Comparison of ENCODE assay signal across 30 mouse cellular contexts in the genomic region with DNA sequence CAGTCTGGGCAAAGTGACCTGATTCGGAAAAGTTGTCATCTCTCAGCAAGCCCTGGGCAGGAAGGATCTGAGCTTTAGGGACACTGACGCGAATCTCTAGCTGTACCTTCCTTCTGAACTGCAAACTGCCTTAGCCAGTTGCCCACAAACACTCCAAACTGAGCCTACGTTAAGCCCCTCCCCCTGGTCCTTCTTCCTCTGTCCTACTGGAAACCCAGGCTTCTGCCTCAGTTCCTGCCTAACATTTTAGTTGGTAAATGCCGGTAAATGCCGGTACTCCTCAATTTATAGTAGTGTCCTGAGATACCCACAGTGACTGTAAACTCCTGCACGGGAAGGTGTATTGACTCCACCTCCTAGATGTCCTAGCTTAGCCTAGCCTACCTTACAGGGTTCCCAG. TPM values are rescaled to one million over a fixed set of nuclear protein-coding genes. Genes with fewer than 3 reads are reported as not detected.
DNase-seq lines count a peak whose midpoint lies in the region; ATAC-seq and TF ChIP-seq lines count a peak whose summit lies in the region.
"Had no signal": no experiment of that assay in that cellular context is flagged by ENCODE, and none has a peak within 500 bp of the region (broad histone marks: within the 10 kb centered on the region; RNA-seq: fewer than 3 reads in every experiment).

No protein-coding gene starts in this region.

- H3K9ac ChIP-seq in ES-Bruce4 (ENCODE audit: low read depth, poor library complexity, severe bottlenecking), result peak overlapping the region; percentile 32
- H3K9ac ChIP-seq in MEL (ENCODE audit: control insufficient read depth, low read depth, low read length, poor library complexity, severe bottlenecking), result peak overlapping the region; percentile 52
- H3K9ac ChIP-seq in stomach, postnatal 0 days (ENCODE audit: low read length), result no peak overlapping the region
- H3K9ac ChIP-seq in forebrain, embryonic 16.5 days (replicated peaks; ENCODE audit: low read depth, low read length), result no peak overlapping the region
- H3K9ac ChIP-seq: forebrain, embryonic 13.5 days; forebrain, postnatal 0 days; heart, embryonic 12.5 days; heart, embryonic 15.5 days; hindbrain, embryonic 13.5 days; intestine, embryonic 15.5 days had no signal

- H3K27me3 ChIP-seq in ES-Bruce4 (ENCODE audit: control insufficient read depth, insufficient read depth, low read length, poor library complexity, severe bottlenecking), result no peaks in the 10 kb centered on the region
- peaks cover 8 to 15% of the 10 kb centered on the region in 2 experiments for H3K27me3 ChIP-seq in MEL (ENCODE audit: control insufficient read depth in 1 of 2, insufficient read depth in 2 of 2, low read length in 2 of 2)
- H3K27me3 ChIP-seq in stomach, postnatal 0 days (ENCODE audit: control insufficient read depth, insufficient read depth, low read length), result no peaks in the 10 kb centered on the region; the same call in 1 of the 2 replicates
- no peaks in the 10 kb centered on the region for H3K27me3 ChIP-seq in forebrain, embryonic 16.5 days (replicated peaks; ENCODE audit: control insufficient read depth, insufficient read depth, low read length)
- H3K27me3 ChIP-seq: CH12.LX had no signal

- TF ChIP-seq CTCF in ES-Bruce4 (IDR thresholded peaks at IDR 0.05; ENCODE audit: low read depth, low read length) (no peak), MEL (IDR thresholded peaks at IDR 0.05 in 2 of 3, conservative IDR thresholded peaks at IDR 0.05 in 1 of 3; ENCODE audit: control insufficient read depth in 1 of 3, insufficient read depth in 1 of 3, low read depth in 2 of 3, low read length in 3 of 3, poor library complexity in 1 of 3, severe bottlenecking in 1 of 3) (no peak)
- no peak for TF ChIP-seq CTCF in stomach, postnatal 0 days (IDR thresholded peaks at IDR 0.05; ENCODE audit: low read depth)

- no peak for TF ChIP-seq RAD21 in MEL (IDR thresholded peaks at IDR 0.05; ENCODE audit: low read depth, low read length)

- H3K9me3 ChIP-seq in ES-Bruce4 (replicated peaks; ENCODE audit: control insufficient read depth, insufficient read depth, low read length, poor library complexity, severe bottlenecking) (no peaks in the 10 kb centered on the region), MEL (replicated peaks; ENCODE audit: insufficient read depth, low read length) (no peaks in the 10 kb centered on the region)
- no peaks in the 10 kb centered on the region for H3K9me3 ChIP-seq in stomach, postnatal 0 days (ENCODE audit: control insufficient read depth, low read length)
- H3K9me3 ChIP-seq in forebrain, embryonic 16.5 days (ENCODE audit: control insufficient read depth, low read length), result no peaks in the 10 kb centered on the region
- H3K9me3 ChIP-seq: forebrain, embryonic 10.5 days; forebrain, embryonic 13.5 days; heart, embryonic 12.5 days; heart, embryonic 15.5 days; hindbrain, embryonic 10.5 days; hindbrain, embryonic 13.5 days; intestine, embryonic 15.5 days had no signal

- H3K4me2 ChIP-seq in stomach, postnatal 0 days (replicated peaks; ENCODE audit: low read depth), result no peak overlapping the region
- no peak overlapping the region for H3K4me2 ChIP-seq in forebrain, embryonic 16.5 days (ENCODE audit: low read length)
- H3K4me2 ChIP-seq: forebrain, embryonic 13.5 days; heart, embryonic 12.5 days; heart, embryonic 15.5 days; hindbrain, embryonic 13.5 days; intestine, embryonic 15.5 days had no signal

- H3K27ac ChIP-seq in ES-Bruce4 (ENCODE audit: insufficient read depth, low read length) (no peak overlapping the region), MEL (ENCODE audit: control insufficient read depth, low read depth, low read length) (no peak overlapping the region)
- H3K27ac ChIP-seq in stomach, postnatal 0 days (replicated peaks), result no peak overlapping the region
- no peak overlapping the region for H3K27ac ChIP-seq in forebrain, embryonic 16.5 days (ENCODE audit: low read length)
- H3K27ac ChIP-seq: forebrain, embryonic 10.5 days; forebrain, embryonic 13.5 days; gastrocnemius, adult 2 months; heart, embryonic 15.5 days; hindbrain, embryonic 10.5 days; hindbrain, embryonic 13.5 days; intestine, embryonic 15.5 days had no signal

- TF ChIP-seq EP300 in ES-Bruce4 (IDR thresholded peaks at IDR 0.05; ENCODE audit: insufficient read depth, low read depth, low read length) (no peak), MEL (IDR thresholded peaks at IDR 0.05; ENCODE audit: low read depth in 1 of 2, low read length in 2 of 2) (no peak)
- no peak for TF ChIP-seq EP300 in stomach, postnatal 0 days (optimal IDR thresholded peaks at IDR 0.05)

- no peaks in the 10 kb centered on the region for H3K36me3 ChIP-seq in ES-Bruce4 (ENCODE audit: control insufficient read depth, insufficient read depth, low read length, poor library complexity, severe bottlenecking)
- no peaks in the 10 kb centered on the region for H3K36me3 ChIP-seq in MEL (ENCODE audit: control insufficient read depth in 1 of 2, insufficient read depth in 2 of 2, low read length in 2 of 2)
- H3K36me3 ChIP-seq in stomach, postnatal 0 days (ENCODE audit: control insufficient read depth, insufficient read depth, low read length), result no peaks in the 10 kb centered on the region
- peaks cover 38% of the 10 kb centered on the region for H3K36me3 ChIP-seq in forebrain, embryonic 16.5 days (ENCODE audit: control insufficient read depth, insufficient read depth)
- H3K36me3 ChIP-seq: heart, embryonic 12.5 days; heart, embryonic 15.5 days; intestine, embryonic 15.5 days had no signal

- peak overlapping the region; percentile 84 for H3K4me3 ChIP-seq in ES-Bruce4 (ENCODE audit: low read depth, low read length)
- H3K4me3 ChIP-seq in MEL (ENCODE audit: control insufficient read depth in 1 of 2, insufficient read depth in 1 of 2, low read depth in 2 of 2, low read length in 2 of 2), result peak overlapping the region; percentile 13 to 59; a peak in 3 of 4 replicates
- no peak overlapping the region for H3K4me3 ChIP-seq in stomach, postnatal 0 days (ENCODE audit: low read depth, low read length)
- no peak overlapping the region for H3K4me3 ChIP-seq in forebrain, embryonic 16.5 days (replicated peaks; ENCODE audit: low read length)
- H3K4me3 ChIP-seq: forebrain, embryonic 10.5 days; forebrain, embryonic 13.5 days; gastrocnemius, adult 2 months; heart, embryonic 12.5 days; heart, embryonic 15.5 days; hindbrain, embryonic 10.5 days; hindbrain, embryonic 13.5 days; intestine, embryonic 15.5 days had no signal

- no peaks in the 10 kb centered on the region for H3K79me2 ChIP-seq in MEL (ENCODE audit: control insufficient read depth, insufficient read depth, low read length, poor library complexity)

- ATAC-seq in stomach, postnatal 0 days (ENCODE audit: low FRiP score, low TSS enrichment), result no peak
- no peak for ATAC-seq in forebrain, embryonic 16.5 days
- ATAC-seq: forebrain, embryonic 13.5 days; forebrain, postnatal 0 days; hindbrain, embryonic 16.5 days; intestine, embryonic 15.5 days had no signal

- TF ChIP-seq POLR2A in ES-Bruce4 (IDR thresholded peaks at IDR 0.05; ENCODE audit: insufficient read depth, low read length), result peak; percentile 29
- peak in 1 of 2 experiments; percentile 47; a peak in 1 of 4 replicates for TF ChIP-seq POLR2A in MEL (IDR thresholded peaks at IDR 0.05; ENCODE audit: control insufficient read depth in 1 of 2, insufficient read depth in 1 of 2, low read depth in 1 of 2, low read length in 2 of 2, poor library complexity in 1 of 2)

- DNase-seq in cerebellum, adult 9-11 months, result peak; percentile 4
- DNase-seq in cerebellum, adult 11 months, result no peak
- DNase-seq in MEL (ENCODE audit: low read depth, low spot score), result peak; percentile 61
- no peak for DNase-seq in stomach, postnatal 0 days (ENCODE audit: low spot score)
- no peak for DNase-seq in urinary bladder, postnatal 4 days (ENCODE audit: low spot score in 2 of 2)
- DNase-seq: adrenal gland, adult 2 months; adrenal gland, postnatal 14 days; B cell, adult 2 months; cerebellum, adult 8-10 months; cerebellum, postnatal 14 days; forebrain, postnatal 0 days; gastrocnemius, adult 2 months; gastrocnemius, postnatal 14 days; heart, adult 18-20 months; heart, postnatal 10 days; heart, postnatal 36 days; kidney, adult 11 months had no signal

- H3K4me1 ChIP-seq in ES-Bruce4 (ENCODE audit: control insufficient read depth, insufficient read depth, low read length) (no peaks in the 10 kb centered on the region), MEL (ENCODE audit: control insufficient read depth in 1 of 2, insufficient read depth in 2 of 2, low read length in 2 of 2) (0 out of 4 replicates have a peak, but pooled peaks cover 0 to 3% of the 10 kb centered on the region in 2 experiments)
- no peaks in the 10 kb centered on the region for H3K4me1 ChIP-seq in stomach, postnatal 0 days (replicated peaks; ENCODE audit: control insufficient read depth, insufficient read depth)
- H3K4me1 ChIP-seq in forebrain, embryonic 16.5 days (replicated peaks; ENCODE audit: control insufficient read depth, insufficient read depth, low read length), result 0 out of 2 replicates have a peak, but pooled peaks cover 2% of the 10 kb centered on the region
- H3K4me1 ChIP-seq: heart, embryonic 12.5 days; heart, embryonic 15.5 days; hindbrain, embryonic 13.5 days; intestine, embryonic 15.5 days had no signal

- WGBS in stomach, postnatal 0 days, result 55% methylated on average over 7 of the region's 7 CpGs
- WGBS in forebrain, embryonic 16.5 days, result 64% methylated on average over 7 of the region's 7 CpGs

RNA-seq across cellular contexts. Expression of gene Sarm1, which starts 13.9 kb away (rescaled TPM):
- 2.0 and 3.1 TPM in 2 replicates for polyA plus RNA-seq in ES-Bruce4 (2011; ENCODE audit: insufficient read depth, insufficient read length, low read depth, missing spikeins)
- total RNA-seq in MEL (2012; rRNA removed), result 0.73 and 1.1 TPM in 2 replicates
- polyA plus RNA-seq in MEL (2012; ENCODE audit: insufficient read depth in 1 of 2, insufficient read length in 2 of 2, low read depth in 1 of 2, low replicate concordance in 2 of 2, missing spikeins in 1 of 2), result 1 to 10 TPM in 1 of 2 experiments, not detected in 1; 4.3 TPM
- 0.89 and 1.1 TPM in 2 replicates for polyA plus RNA-seq in stomach, postnatal 0 days (2015; fragmentation: Nextera tagmentation; extraction: Ambion mirVana)
- polyA plus RNA-seq in forebrain, embryonic 16.5 days (2015; fragmentation: Nextera tagmentation; extraction: Ambion mirVana), result 51.6 and 56.6 TPM in 2 replicates

RNA-seq across cellular contexts. Expression of gene Vtn, which starts 15.3 kb away (rescaled TPM):
- polyA plus RNA-seq in ES-Bruce4 (2011; ENCODE audit: insufficient read depth, insufficient read length, low read depth, missing spikeins) (not detected in 2 replicates), MEL (2012; ENCODE audit: insufficient read depth in 1 of 2, insufficient read length in 2 of 2, low read depth in 1 of 2, low replicate concordance in 2 of 2, missing spikeins in 1 of 2) (under 1 TPM in 1 of 2 experiments, not detected in 1; 0.18 TPM)
- total RNA-seq in MEL (2012; rRNA removed), result not detected in 2 replicates
- 3.6 and 6.0 TPM in 2 replicates for polyA plus RNA-seq in stomach, postnatal 0 days (2015; fragmentation: Nextera tagmentation; extraction: Ambion mirVana)
- 76.0 and 99.3 TPM in 2 replicates for polyA plus RNA-seq in forebrain, embryonic 16.5 days (2015; fragmentation: Nextera tagmentation; extraction: Ambion mirVana)
- total RNA-seq: CH12.LX had no signal

RNA-seq across cellular contexts. Expression of gene Slc46a1, which starts 18.1 kb away (rescaled TPM):
- 6.5 and 9.1 TPM in 2 replicates for polyA plus RNA-seq in ES-Bruce4 (2011; ENCODE audit: insufficient read depth, insufficient read length, low read depth, missing spikeins)
- 7.5 and 11.6 TPM in 2 replicates for total RNA-seq in MEL (2012; rRNA removed)
- polyA plus RNA-seq in MEL (2012; ENCODE audit: insufficient read depth in 1 of 2, insufficient read length in 2 of 2, low read depth in 1 of 2, low replicate concordance in 2 of 2, missing spikeins in 1 of 2), result 1 to 10 TPM in 1 of 2 experiments, not detected in 1; 8.3 TPM
- polyA plus RNA-seq in stomach, postnatal 0 days (2015; fragmentation: Nextera tagmentation; extraction: Ambion mirVana), result 16.4 and 16.9 TPM in 2 replicates
- 18.3 and 19.8 TPM in 2 replicates for polyA plus RNA-seq in forebrain, embryonic 16.5 days (2015; fragmentation: Nextera tagmentation; extraction: Ambion mirVana)

RNA-seq across cellular contexts. Expression of gene Sebox, which starts 19.6 kb away (rescaled TPM):
- not detected in 2 replicates for polyA plus RNA-seq in ES-Bruce4 (2011; ENCODE audit: insufficient read depth, insufficient read length, low read depth, missing spikeins)
- total RNA-seq in MEL (2012; rRNA removed), result 0.15 TPM in 1 of 2 replicates, not detected in the other
- under 1 TPM in 1 of 2 experiments, not detected in 1; 0.06 TPM for polyA plus RNA-seq in MEL (2012; ENCODE audit: insufficient read depth in 1 of 2, insufficient read length in 2 of 2, low read depth in 1 of 2, low replicate concordance in 2 of 2, missing spikeins in 1 of 2)
- 0.10 TPM in 1 of 2 replicates, not detected in the other for polyA plus RNA-seq in stomach, postnatal 0 days (2015; fragmentation: Nextera tagmentation; extraction: Ambion mirVana)
- polyA plus RNA-seq in forebrain, embryonic 16.5 days (2015; fragmentation: Nextera tagmentation; extraction: Ambion mirVana), result 0.16 and 0.19 TPM in 2 replicates
- total RNA-seq: adrenal gland, adult 2 months; adrenal gland, postnatal 14 days; CH12.LX; gastrocnemius, adult 2 months; gastrocnemius, postnatal 14 days; heart, adult 18-20 months; heart, postnatal 10 days; heart, postnatal 36 days had no signal
- polyA plus RNA-seq: adrenal gland, adult 2 months; embryonic facial prominence, embryonic 11.5 days; forebrain, embryonic 10.5 days; forebrain, postnatal 0 days; gonadal fat pad, adult 2 months; heart, embryonic 12.5 days; heart, embryonic 15.5 days; hindbrain, embryonic 10.5 days; intestine, embryonic 15.5 days had no signal

RNA-seq across cellular contexts. Expression of gene Tmem199, which starts 28.3 kb away (rescaled TPM):
- 41.6 and 41.7 TPM in 2 replicates for polyA plus RNA-seq in ES-Bruce4 (2011; ENCODE audit: insufficient read depth, insufficient read length, low read depth, missing spikeins)
- total RNA-seq in MEL (2012; rRNA removed), result 51.9 and 57.1 TPM in 2 replicates
- polyA plus RNA-seq in MEL (2012; ENCODE audit: insufficient read depth in 1 of 2, insufficient read length in 2 of 2, low read depth in 1 of 2, low replicate concordance in 2 of 2, missing spikeins in 1 of 2), result 10 to 100 TPM in 1 of 2 experiments, not detected in 1; 36.5 TPM
- 28.4 and 32.1 TPM in 2 replicates for polyA plus RNA-seq in stomach, postnatal 0 days (2015; fragmentation: Nextera tagmentation; extraction: Ambion mirVana)
- 78.8 and 86.3 TPM in 2 replicates for polyA plus RNA-seq in forebrain, embryonic 16.5 days (2015; fragmentation: Nextera tagmentation; extraction: Ambion mirVana)

Comparison
In these comparisons a context has a peak if more than half of its experiments do, and no peak if none do; other contexts are left out.
1. DNase-seq: peak in cerebellum, adult 9-11 months (single experiment) and MEL (single experiment); none in cerebellum, adult 11 months (single experiment), stomach, postnatal 0 days (single experiment) and urinary bladder, postnatal 4 days (0 of 2).
2. H3K4me3 ChIP-seq: peak in ES-Bruce4 (single experiment) and MEL (2 of 2); none in stomach, postnatal 0 days (single experiment) and forebrain, embryonic 16.5 days (single experiment).
3. H3K9ac ChIP-seq: peak in ES-Bruce4 (single experiment) and MEL (single experiment); none in stomach, postnatal 0 days (single experiment) and forebrain, embryonic 16.5 days (single experiment).
4. RNA of gene Vtn, which starts 15.3 kb away (polyA plus RNA-seq): 76.0 to 99.3 TPM in forebrain, embryonic 16.5 days; 3.6 to 6.0 TPM in stomach, postnatal 0 days, 0.18 TPM in MEL and not detected in ES-Bruce4; every median in the first group is over 10 times any median in the second.